Mouse (Mus musculus): ENCODE results near the gene Ppp4c.

Ppp4c gene

GRCm38 (mm10) chr7:126801057-126801422, 8.7 kb upstream of the Ppp4c start:
- DNase-seq, result no peak

- DNase-seq, result no peak
Observed at GRCm38 (mm10) chr7:126800269-126801056, 8.2 kb upstream of the Ppp4c start.

- DNase-seq, result peak; percentile 57
Observed at GRCm38 (mm10) chr7:126799468-126800268, 7.4 kb upstream of the Ppp4c start.

- DNase-seq, result peak; percentile 99
Observed at GRCm38 (mm10) chr7:126799050-126799467, 6.8 kb upstream of the Ppp4c start.

- DNase-seq, result no peak
Observed at GRCm38 (mm10) chr7:126798127-126799049, 6.1 kb upstream of the Ppp4c start.

- DNase-seq, result no peak
Observed at GRCm38 (mm10) chr7:126797411-126798126, 5.3 kb upstream of the Ppp4c start, which contains the start of gene Fam57b. TSS of gene Fam57b (plus strand) at chr7:126797668.

GRCm38 (mm10) chr7:126796350-126796932, 4.1 kb upstream of the Ppp4c start:
- peak; percentile 58 for DNase-seq

GRCm38 (mm10) chr7:126795387-126796317, 3.4 kb upstream of the Ppp4c start:
- DNase-seq, result no peak

- no peak for DNase-seq
Observed at GRCm38 (mm10) chr7:126794271-126794605, 1.9 kb upstream of the Ppp4c start.

- no peak for DNase-seq
Observed at GRCm38 (mm10) chr7:126793456-126794270, 1.4 kb upstream of the Ppp4c start.

- no peak for DNase-seq
Observed at GRCm38 (mm10) chr7:126792721-126793443, 586 bp upstream of the Ppp4c start.

GRCm38 (mm10) chr7:126789141-126789540, 3.2 kb downstream of the Ppp4c start:
- no peak for DNase-seq

- DNase-seq, result no peak
Observed at GRCm38 (mm10) chr7:126786142-126786541, 6.2 kb downstream of the Ppp4c start.

GRCm38 (mm10) chr7:126785056-126785455, 7.2 kb downstream of the Ppp4c start:
- DNase-seq, result no peak

GRCm38 (mm10) chr7:126784469-126784868, 7.8 kb downstream of the Ppp4c start:
- no peak for DNase-seq

- DNase-seq, result no peak
Observed at GRCm38 (mm10) chr7:126782693-126783092, 9.6 kb downstream of the Ppp4c start.

GRCm38 (mm10) chr7:126781661-126782370, 10.5 kb downstream of the Ppp4c start:
- no peak for DNase-seq

- DNase-seq, result no peak
Observed at GRCm38 (mm10) chr7:126780971-126781635, 11.2 kb downstream of the Ppp4c start, which contains the start of gene Tbx6. TSS of gene Tbx6 (plus strand) at chr7:126781483.

Data from right cerebral cortex, adult 18-20 months (tissue).